Mouse (Mus musculus) CH12.LX (cell line): ENCODE data around the gene Sdsl. TPM values are rescaled to one million over a fixed set of nuclear protein-coding genes. Genes with fewer than 3 reads are reported as not detected.

Source experiments
- DNase-seq: peaks from one replicate; pipeline ENCODE4 v3.0.0-alpha.2; 2013; ENCODE audit errors: extremely low read depth
- H3K27ac ChIP-seq: 2 replicates; pipeline ENCODE4 v1.5.1; 2012; ENCODE audit warnings: low read depth, mild to moderate bottlenecking, control low read depth, moderate library complexity; ENCODE audit not compliant: insufficient read depth
- H3K27me3 ChIP-seq: replicated peaks from 2 replicates; pipeline ENCODE3; 2012; ENCODE audit warnings: inconsistent platforms
- H3K36me3 ChIP-seq, 2 experiments: replicated peaks in 1 of 2; 2 replicates each; pipeline versions ENCODE3 to v1.6.1; 2012; ENCODE audit warnings: inconsistent platforms in 1 of 2, low read length in 1 of 2, mild to moderate bottlenecking in 1 of 2, mixed read lengths in 1 of 2, moderate library complexity in 1 of 2; ENCODE audit not compliant: control insufficient read depth in 1 of 2, insufficient read depth in 1 of 2
- H3K4me1 ChIP-seq, 2 experiments: 2 replicates each; pipeline ENCODE4 v1.6.1; 2012; ENCODE audit warnings: inconsistent platforms in 1 of 2, moderate library complexity in 1 of 2; ENCODE audit not compliant: insufficient read depth in 2 of 2, control insufficient read depth in 1 of 2
- H3K4me2 ChIP-seq: 2 replicates; pipeline ENCODE4 v1.6.1; 2012; ENCODE audit warnings: low read depth, mild to moderate bottlenecking, control low read depth; ENCODE audit not compliant: poor library complexity, insufficient read depth, severe bottlenecking
- H3K4me3 ChIP-seq, 3 experiments: fragments of 150-350 bp in 1 of 3; sonication (generic) in 1 of 3; replicated peaks in 1 of 3; 2 replicates each; pipeline versions ENCODE3 to v1.5.1; 2011 to 2012; ENCODE audit warnings: low read depth in 2 of 3, low read length in 2 of 3, mild to moderate bottlenecking in 2 of 3, moderate library complexity in 2 of 3, control low read depth in 1 of 3, improper control_type of control experiment in 1 of 3, inconsistent platforms in 1 of 3, mixed read lengths in 1 of 3; ENCODE audit not compliant: poor library complexity in 1 of 3
- H3K79me2 ChIP-seq: replicated peaks from 2 replicates; pipeline ENCODE4 v1.6.1; 2012; ENCODE audit warnings: mild to moderate bottlenecking, moderate library complexity; ENCODE audit not compliant: control insufficient read depth, poor library complexity, insufficient read depth, severe bottlenecking; ENCODE audit errors: extremely low read depth
- H3K9ac ChIP-seq: 2 replicates; pipeline ENCODE4 v1.6.1; 2012; ENCODE audit warnings: low read depth, mild to moderate bottlenecking, control low read depth, moderate library complexity; ENCODE audit not compliant: insufficient read depth
- H3K9me3 ChIP-seq: replicated peaks from 2 replicates; pipeline ENCODE3; 2012; ENCODE audit warnings: low read length, inconsistent platforms, mixed read lengths
- BHLHE40 ChIP-seq: IDR thresholded peaks from 2 replicates; pipeline ENCODE4 v1.6.1; 2011; ENCODE audit warnings: mild to moderate bottlenecking, low read depth, low read length, improper control_type of control experiment
- CHD1 ChIP-seq: IDR thresholded peaks from 2 replicates; pipeline ENCODE4 v1.6.1; 2012; ENCODE audit warnings: low read depth, low read length, improper control_type of control experiment, inconsistent platforms
- CHD2 ChIP-seq: IDR thresholded peaks from 2 replicates; pipeline ENCODE4 v1.6.1; 2011; ENCODE audit warnings: low read length, improper control_type of control experiment
- CTCF ChIP-seq, 2 experiments: IDR thresholded peaks in 1 of 2; conservative IDR thresholded peaks in 1 of 2; 2 replicates each; pipeline ENCODE4 v1.5.1; 2011 to 2012; ENCODE audit warnings: low read depth in 2 of 2, low read length in 2 of 2, improper control_type of control experiment in 1 of 2, inconsistent platforms in 1 of 2, mild to moderate bottlenecking in 1 of 2, moderate library complexity in 1 of 2
- ETS1 ChIP-seq: conservative IDR thresholded peaks from 2 replicates; pipeline ENCODE4 v1.6.1; 2012; ENCODE audit warnings: low read depth, mild to moderate bottlenecking, inconsistent platforms, low read length, improper control_type of control experiment, moderate library complexity
- IRF4 ChIP-seq: IDR thresholded peaks from 2 replicates; pipeline ENCODE4 v1.6.1; 2014; ENCODE audit warnings: low read depth, mild to moderate bottlenecking, inconsistent platforms, low read length, improper control_type of control experiment
- JUND ChIP-seq: conservative IDR thresholded peaks from 2 replicates; pipeline ENCODE4 v1.6.1; 2011; ENCODE audit warnings: low read depth, low read length, improper control_type of control experiment
- KAT2A ChIP-seq: IDR thresholded peaks from 2 replicates; pipeline ENCODE4 v1.6.1; 2012; ENCODE audit warnings: low read length, improper control_type of control experiment, inconsistent platforms; ENCODE audit not compliant: insufficient replicate concordance
- MAFK ChIP-seq: IDR thresholded peaks from 2 replicates; pipeline ENCODE4 v1.6.1; 2011; ENCODE audit warnings: low read length, improper control_type of control experiment; ENCODE audit not compliant: insufficient replicate concordance
- MAX ChIP-seq: IDR thresholded peaks from 2 replicates; pipeline ENCODE4 v1.6.1; 2011; ENCODE audit warnings: low read length, improper control_type of control experiment
- MAZ ChIP-seq: IDR thresholded peaks from 2 replicates; pipeline ENCODE4 v1.6.1; 2012; ENCODE audit warnings: low read depth, mild to moderate bottlenecking, inconsistent platforms, low read length, improper control_type of control experiment, moderate library complexity
- MYC ChIP-seq: IDR thresholded peaks from 2 replicates; pipeline ENCODE4 v1.6.1; 2011; ENCODE audit warnings: low read depth, mild to moderate bottlenecking, improper control_type of control experiment, low read length
- NELFE ChIP-seq: IDR thresholded peaks from 2 replicates; pipeline ENCODE4 v1.6.1; 2011; ENCODE audit warnings: low read depth, low read length, improper control_type of control experiment
- PAX5 ChIP-seq: IDR thresholded peaks from 2 replicates; pipeline ENCODE4 v1.6.1; 2012; ENCODE audit warnings: low read length, inconsistent platforms, mixed read lengths
- POLR2A ChIP-seq: IDR thresholded peaks from 2 replicates; pipeline ENCODE4 v1.6.1; 2011; ENCODE audit warnings: low read depth, mild to moderate bottlenecking, improper control_type of control experiment, low read length
- POLR2AphosphoS2 ChIP-seq: IDR thresholded peaks from 2 replicates; pipeline ENCODE4 v1.6.1; 2011; ENCODE audit warnings: low read depth, low read length, improper control_type of control experiment
- RAD21 ChIP-seq: IDR thresholded peaks from 2 replicates; pipeline ENCODE4 v1.6.1; 2011; ENCODE audit warnings: low read depth, mild to moderate bottlenecking, low read length, improper control_type of control experiment, moderate library complexity
- SIN3A ChIP-seq: IDR thresholded peaks from 2 replicates; pipeline ENCODE4 v1.6.1; 2012; ENCODE audit warnings: low read length, improper control_type of control experiment, inconsistent platforms
- SMC3 ChIP-seq: IDR thresholded peaks from 2 replicates; pipeline ENCODE4 v1.6.1; 2011; ENCODE audit warnings: low read depth, low read length, improper control_type of control experiment
- TBP ChIP-seq: conservative IDR thresholded peaks from 2 replicates; pipeline ENCODE4 v1.6.1; 2011; ENCODE audit warnings: low read depth, low read length, improper control_type of control experiment
- USF1 ChIP-seq: IDR thresholded peaks from 2 replicates; pipeline ENCODE4 v1.6.1; 2014; ENCODE audit warnings: low read depth, mild to moderate bottlenecking, inconsistent platforms, low read length, improper control_type of control experiment
- ZC3H11A ChIP-seq: IDR thresholded peaks from 2 replicates; pipeline ENCODE4 v1.6.1; 2012; ENCODE audit warnings: low read depth, mild to moderate bottlenecking, inconsistent platforms, low read length, improper control_type of control experiment
- ZKSCAN1 ChIP-seq: IDR thresholded peaks from 2 replicates; pipeline ENCODE4 v1.6.1; 2012; ENCODE audit warnings: low read depth, inconsistent platforms, low read length, improper control_type of control experiment, borderline replicate concordance
- ZNF384 ChIP-seq: IDR thresholded peaks from 2 replicates; pipeline ENCODE4 v1.6.1; 2012; ENCODE audit warnings: low read depth, low read length, improper control_type of control experiment, inconsistent platforms
- dilution Hi-C: fragments of 300-500 bp; cut with MboI; formaldehyde crosslinking; loops from 2 replicates; pipeline ENCODE4 v1.14.3; 2020; ENCODE audit warnings: low sequenced_read_pairs; ENCODE audit not compliant: extremely low pct_unique_long_range_greater_than_20kb, extremely low pct_ligation_motif_present
- in situ Hi-C: fragments of 300-500 bp; cut with MboI; formaldehyde crosslinking; loops from 3 replicates; pipeline ENCODE4 v1.14.3; 2019; ENCODE audit warnings: low sequenced_read_pairs, low pct_ligation_motif_present, low pct_unique_long_range_greater_than_20kb, mixed read lengths
- polyA plus RNA-seq: library from polyadenylated mRNA; unstranded; fragments of >175 nt; gene quantifications from 2 replicates; pipeline ENCODE4 v1.2.1, GENCODE M21; 2012; ENCODE audit warnings: low read depth; ENCODE audit not compliant: insufficient read length
- total RNA-seq, 2 experiments: library from RNA; depleted of rRNA; stranded (reverse); fragments of 300-350 nt in 1 of 2; fragments of >200 nt in 1 of 2; gene quantifications; 2 replicates each; pipeline ENCODE4 v1.2.3; 2012 to 2014

The Sdsl gene
- total and polyA plus RNA-seq, 3 experiments = 0.37 to 4.0 TPM; not detected in 1

GRCm38 (mm10) chr5:120437986-120438385, 34.6 kb downstream of the Sdsl start:
- peaks cover 64% of the 10 kb centered on the region for H3K27me3 ChIP-seq
- H3K27ac ChIP-seq = no peak overlapping the region
- no peaks in the 10 kb centered on the region for H3K79me2 ChIP-seq
- in situ Hi-C loops = no loop called here
- DNase-seq = no peak
- peaks cover 40% of the 10 kb centered on the region for H3K9me3 ChIP-seq
- dilution Hi-C loops = no loop called here
- H3K4me3 ChIP-seq = no peak overlapping the region
- no peak for TF ChIP-seq ETS1
- TF ChIP-seq SMC3 = no peak
- TF ChIP-seq MAX = no peak
- TF ChIP-seq POLR2AphosphoS2 = no peak
- TF ChIP-seq KAT2A = no peak
- TF ChIP-seq SIN3A = no peak
- no peak for TF ChIP-seq MYC
- TF ChIP-seq USF1 = no peak
- no peak for TF ChIP-seq ZKSCAN1
- no peak for TF ChIP-seq RAD21
- no peak for TF ChIP-seq CHD2
- TF ChIP-seq POLR2A = no peak
- no peak for TF ChIP-seq MAZ
- TF ChIP-seq CTCF (conservative IDR thresholded peaks at IDR 0.05 in 1 of 2, IDR thresholded peaks at IDR 0.05 in 1 of 2; ENCODE audit: low read depth in 2 of 2, low read length in 2 of 2) = no peak
- no peak for TF ChIP-seq JUND
- no peak for TF ChIP-seq MAFK
- TF ChIP-seq PAX5 = no peak
- no peak for TF ChIP-seq CHD1
- no peak for TF ChIP-seq BHLHE40
- TF ChIP-seq ZNF384 = no peak
- no peak overlapping the region for H3K4me2 ChIP-seq
- no peaks in the 10 kb centered on the region; a peak in 1 of 4 replicates for H3K4me1 ChIP-seq
- H3K36me3 ChIP-seq = no peaks in the 10 kb centered on the region
- H3K9ac ChIP-seq = no peak overlapping the region

DNA sequence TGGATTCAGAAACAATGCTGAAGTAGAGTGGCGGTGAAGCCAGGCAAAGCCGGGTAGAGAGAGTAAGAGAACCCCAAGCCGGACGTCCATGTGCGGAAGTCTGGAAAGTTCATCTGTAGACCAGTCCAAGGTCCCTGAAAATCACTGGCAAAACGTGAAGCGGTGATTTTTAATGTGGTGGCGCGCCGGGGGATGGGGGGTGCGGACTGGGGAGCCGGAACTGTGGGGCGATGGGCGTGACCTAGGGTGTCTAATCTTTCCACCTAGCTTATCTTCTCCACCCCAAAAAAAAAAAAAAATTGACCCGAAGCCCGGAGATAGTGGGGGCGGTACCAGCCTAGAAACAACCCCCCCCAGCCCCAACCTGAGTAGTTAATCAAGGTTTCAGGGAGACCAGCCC, 35.1 kb downstream of the Sdsl start:
- H3K4me2 ChIP-seq = no peak overlapping the region
- no peak for DNase-seq
- no peaks in the 10 kb centered on the region for H3K36me3 ChIP-seq
- no peaks in the 10 kb centered on the region; a peak in 1 of 4 replicates for H3K4me1 ChIP-seq
- H3K79me2 ChIP-seq = no peaks in the 10 kb centered on the region
- H3K4me3 ChIP-seq = no peak overlapping the region
- H3K27ac ChIP-seq = no peak overlapping the region
- in situ Hi-C loops (no loop called here), dilution Hi-C loops (no loop called here)
- no peak overlapping the region for H3K9ac ChIP-seq
- H3K9me3 ChIP-seq = peaks cover 40% of the 10 kb centered on the region
- H3K27me3 ChIP-seq = peaks cover 65% of the 10 kb centered on the region
- no peak for TF ChIP-seq USF1
- TF ChIP-seq IRF4 = no peak
- TF ChIP-seq BHLHE40 = no peak
- TF ChIP-seq ZC3H11A = no peak
- TF ChIP-seq ZKSCAN1 = no peak
- TF ChIP-seq ZNF384 = no peak
- TF ChIP-seq POLR2AphosphoS2 = no peak
- no peak for TF ChIP-seq PAX5
- TF ChIP-seq CHD2 = no peak
- TF ChIP-seq CHD1 = no peak
- TF ChIP-seq TBP = no peak
- TF ChIP-seq MAZ = no peak
- TF ChIP-seq JUND = no peak
- TF ChIP-seq NELFE = no peak
- no peak for TF ChIP-seq ETS1
